Mouse (Mus musculus) embryonic facial prominence, embryonic 14.5 days (tissue): ENCODE data around the gene Med4. TPM values are rescaled to one million over a fixed set of nuclear protein-coding genes. Genes with fewer than 3 reads are reported as not detected.

Experiments used
- ATAC-seq: fragments of 200-750 bp; cut with Nextera tagmentation; 2 replicates; pipeline ENCODE4 v1.8.0; 2017; ENCODE audit warnings: low read depth, moderate number of reproducible peaks, moderate TSS enrichment
- DNase-seq: peaks from one replicate; pipeline ENCODE4 v3.0.0-alpha.2; 2015; ENCODE audit warnings: low spot score
- H3K27ac ChIP-seq: fragments of 300-500 bp; sonication (generic); replicated peaks from 2 replicates; pipeline ENCODE4 v1.5.1; 2014; ENCODE audit warnings: low read depth, mild to moderate bottlenecking, low read length, moderate library complexity
- H3K27me3 ChIP-seq: fragments of 300-500 bp; sonication (generic); replicated peaks from 2 replicates; pipeline ENCODE4 v1.6.1; 2014; ENCODE audit warnings: low read length; ENCODE audit not compliant: control insufficient read depth, insufficient read depth
- H3K36me3 ChIP-seq: fragments of 300-500 bp; sonication (generic); 2 replicates; pipeline ENCODE4 v1.6.1; 2014; ENCODE audit warnings: low read length, mixed read lengths; ENCODE audit not compliant: control insufficient read depth, insufficient read depth
- H3K4me1 ChIP-seq: fragments of 300-500 bp; sonication (generic); 2 replicates; pipeline ENCODE4 v1.6.1; 2014; ENCODE audit warnings: antibody characterized with exemption, low read length; ENCODE audit not compliant: control insufficient read depth, insufficient read depth
- H3K4me2 ChIP-seq: fragments of 300-500 bp; sonication (generic); 2 replicates; pipeline ENCODE4 v1.6.1; 2014; ENCODE audit warnings: low read depth, mild to moderate bottlenecking, low read length, moderate library complexity, mixed read lengths
- H3K4me3 ChIP-seq: fragments of 300-500 bp; sonication (generic); 2 replicates; pipeline ENCODE4 v1.5.1; 2014; ENCODE audit warnings: low read depth, mild to moderate bottlenecking, low read length
- H3K9ac ChIP-seq: fragments of 300-500 bp; sonication (generic); 2 replicates; pipeline ENCODE4 v1.6.1; 2014; ENCODE audit warnings: low read depth, mild to moderate bottlenecking, low read length, moderate library complexity, mixed read lengths
- H3K9me3 ChIP-seq: fragments of 300-500 bp; sonication (generic); 2 replicates; pipeline ENCODE4 v1.6.1; 2016; ENCODE audit warnings: low read length; ENCODE audit not compliant: control insufficient read depth
- whole genome bisulfite sequencing: fragments of 180-500 bp; shearing (Covaris S2); extraction: QIAGEN DNeasy Blood & Tissue Kit; methylation state at CpG from one replicate; pipeline ENCODE4 v1.1.7; 2014; 5-methylcytosine and 5-hydroxymethylcytosine counted together
- polyA plus RNA-seq: library from polyadenylated mRNA; unstranded; fragments of >200 nt; fragmentation: Nextera tagmentation; extraction: Ambion mirVana; gene quantifications from 2 replicates; pipeline ENCODE4 v1.2.1, GENCODE M21; 2014

Med4 gene
- 72.9 and 73.5 TPM in 2 replicates for polyA plus RNA-seq

GRCm38 (mm10) chr14:73509765-73510423 is at the start of gene Med4:
Med4 (plus strand) TSS chr14:73510025.
- Histone ChIP-seq H3K9ac (peak within 1 kb of the TSS; percentile 88), H3K4me1 (peaks cover 8% of the 10 kb centered on the region; the same call in 1 of the 2 replicates), H3K27me3 (no peaks in the 10 kb centered on the region), H3K4me3 (peak within 1 kb of the TSS; percentile 77), H3K4me2 (peak within 1 kb of the TSS; percentile 91), H3K36me3 (peaks cover 21% of the 10 kb centered on the region), H3K9me3 (no peaks in the 10 kb centered on the region), H3K27ac (0 out of 2 replicates have a peak within 1 kb of the TSS, but pooled peaks have one; percentile 11)
- ATAC-seq (peak; percentile 96), DNase-seq (peak; percentile 96)
- 0% methylated on average over 32 of the region's 41 CpGs for WGBS

DNA sequence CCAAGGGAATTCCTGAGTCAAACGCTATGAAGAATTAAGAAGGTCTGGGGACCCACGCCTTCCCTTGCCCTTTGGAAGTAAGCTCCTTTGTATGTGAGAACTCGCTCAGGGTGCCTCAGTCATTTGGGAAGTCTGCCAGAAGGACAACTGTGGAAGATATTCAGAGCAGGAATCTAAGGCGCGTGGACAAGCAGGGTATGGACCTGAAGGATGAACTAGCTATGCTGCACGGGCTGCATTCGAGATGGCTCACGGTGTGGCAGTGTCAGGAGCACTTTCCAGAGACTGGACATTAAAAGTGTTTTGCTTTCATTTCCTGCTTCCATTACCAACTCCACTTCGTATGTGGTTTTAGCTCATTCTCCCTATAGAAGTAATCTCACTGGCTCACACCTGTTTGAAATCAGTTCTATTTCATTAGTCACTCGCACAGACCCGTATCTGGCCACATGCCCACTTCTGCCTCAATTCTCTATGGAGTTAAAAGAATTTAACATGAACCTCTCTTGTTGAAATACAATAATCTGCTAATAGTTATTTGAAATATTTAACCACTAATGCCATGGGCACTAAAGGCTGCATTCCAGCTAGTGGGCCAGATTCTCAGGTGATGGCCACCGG is 49.2 kb upstream of the Med4 start:
- no peaks in the 10 kb centered on the region for H3K9me3 ChIP-seq
- no peak overlapping the region for H3K9ac ChIP-seq
- H3K4me1 ChIP-seq: 0 out of 2 replicates have a peak, but pooled peaks cover 3% of the 10 kb centered on the region
- ATAC-seq (no peak), DNase-seq (peak; percentile 70)
- no peaks in the 10 kb centered on the region for H3K36me3 ChIP-seq
- H3K4me2 ChIP-seq: peak overlapping the region; percentile 5; the same call in 1 of the 2 replicates
- H3K4me3 ChIP-seq: no peak overlapping the region
- 42% methylated on average over 12 of the region's 12 CpGs for WGBS
- no peak overlapping the region for H3K27ac ChIP-seq
- no peaks in the 10 kb centered on the region for H3K27me3 ChIP-seq

DNA sequence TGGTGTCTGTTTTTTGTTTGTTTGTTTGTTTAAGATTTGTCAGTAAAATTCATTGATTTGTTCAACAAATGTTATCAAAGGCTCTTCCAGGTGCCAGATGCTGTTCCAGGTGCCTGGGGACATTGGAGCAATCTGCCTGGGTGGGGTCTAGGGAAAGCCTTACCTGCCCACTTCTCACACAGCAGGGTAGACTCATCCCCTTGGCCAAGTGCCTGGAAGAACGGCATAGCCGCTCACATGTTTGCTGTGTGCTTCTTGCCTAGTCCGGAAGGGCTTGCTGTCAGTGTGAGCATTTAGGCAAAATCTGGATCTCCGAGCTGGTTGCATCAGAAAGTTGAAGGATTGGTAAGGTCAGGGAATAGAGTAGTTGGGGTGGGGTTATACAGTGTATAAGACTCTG is 47.6 kb upstream of the Med4 start:
- Histone ChIP-seq H3K4me1 (0 out of 2 replicates have a peak, but pooled peaks cover 3% of the 10 kb centered on the region), H3K36me3 (no peaks in the 10 kb centered on the region), H3K4me3 (no peak overlapping the region), H3K9ac (no peak overlapping the region), H3K27ac (no peak overlapping the region), H3K4me2 (no peak overlapping the region), H3K27me3 (no peaks in the 10 kb centered on the region), H3K9me3 (no peaks in the 10 kb centered on the region)
- ATAC-seq (no peak), DNase-seq (no peak)
- WGBS: 85% methylated on average over 4 of the region's 4 CpGs

GRCm38 (mm10) chr14:73467697-73468096 is 42.1 kb upstream of the Med4 start:
- 87% methylated on average over 6 of the region's 6 CpGs for WGBS
- no peaks in the 10 kb centered on the region for H3K9me3 ChIP-seq
- H3K4me1 ChIP-seq: no peaks in the 10 kb centered on the region

GRCm38 (mm10) chr14:73469506-73469905 is 40.3 kb upstream of the Med4 start:
- DNase-seq (no peak), ATAC-seq (no peak)
- no peaks in the 10 kb centered on the region for H3K9me3 ChIP-seq
- H3K9ac ChIP-seq: no peak overlapping the region
- H3K27ac ChIP-seq: no peak overlapping the region
- H3K4me1 ChIP-seq: peaks cover 6% of the 10 kb centered on the region
- H3K36me3 ChIP-seq: no peaks in the 10 kb centered on the region
- no peak overlapping the region for H3K4me2 ChIP-seq
- H3K27me3 ChIP-seq: no peaks in the 10 kb centered on the region
- 80% methylated on average over 7 of the region's 7 CpGs for WGBS
- H3K4me3 ChIP-seq: no peak overlapping the region

More at GRCm38 (mm10) chr14:73467697-73468096, 42.1 kb upstream of the Med4 start:
- DNase-seq: no peak
- Histone ChIP-seq H3K9ac (no peak overlapping the region), H3K4me2 (no peak overlapping the region), H3K27me3 (no peaks in the 10 kb centered on the region), H3K36me3 (no peaks in the 10 kb centered on the region), H3K27ac (no peak overlapping the region), H3K4me3 (no peak overlapping the region)
- ATAC-seq: no peak

GRCm38 (mm10) chr14:73470593-73470992 is 39.2 kb upstream of the Med4 start:
- Histone ChIP-seq H3K27ac (no peak overlapping the region; the same call in 1 of the 2 replicates), H3K27me3 (no peaks in the 10 kb centered on the region), H3K9me3 (no peaks in the 10 kb centered on the region), H3K4me1 (peaks cover 14% of the 10 kb centered on the region), H3K36me3 (no peaks in the 10 kb centered on the region), H3K4me3 (no peak overlapping the region), H3K9ac (no peak overlapping the region), H3K4me2 (no peak overlapping the region)
- WGBS: 69% methylated on average over 8 of the region's 8 CpGs
- no peak for ATAC-seq
- peak; percentile 40 for DNase-seq

DNA sequence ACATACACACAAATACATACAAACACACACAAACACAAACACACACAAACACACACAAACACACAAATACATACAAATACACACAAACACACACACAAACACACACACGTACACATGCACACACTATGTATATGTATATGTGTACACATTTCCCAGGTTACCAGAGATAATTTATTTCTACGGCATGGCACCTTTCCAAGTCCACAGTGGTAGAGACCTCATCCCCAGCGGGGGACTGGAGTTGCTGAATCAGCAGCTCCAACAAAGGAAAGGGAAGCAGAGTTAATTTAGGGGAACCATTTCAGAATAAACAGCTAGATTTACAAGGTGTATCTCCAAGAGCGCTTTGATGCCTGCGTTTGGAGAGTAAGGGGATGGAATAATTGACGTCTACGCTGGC is 37.6 kb upstream of the Med4 start:
- no peak overlapping the region for H3K27ac ChIP-seq
- no peak overlapping the region for H3K4me3 ChIP-seq
- no peak; the same call in 1 of the 2 replicates for ATAC-seq
- no peak overlapping the region for H3K4me2 ChIP-seq
- H3K4me1 ChIP-seq: peaks cover 19% of the 10 kb centered on the region
- H3K36me3 ChIP-seq: no peaks in the 10 kb centered on the region
- H3K9me3 ChIP-seq: no peaks in the 10 kb centered on the region
- DNase-seq: peak; percentile 63
- no peak overlapping the region for H3K9ac ChIP-seq
- no peaks in the 10 kb centered on the region for H3K27me3 ChIP-seq
- WGBS: 41% methylated on average over 7 of the region's 7 CpGs

DNA sequence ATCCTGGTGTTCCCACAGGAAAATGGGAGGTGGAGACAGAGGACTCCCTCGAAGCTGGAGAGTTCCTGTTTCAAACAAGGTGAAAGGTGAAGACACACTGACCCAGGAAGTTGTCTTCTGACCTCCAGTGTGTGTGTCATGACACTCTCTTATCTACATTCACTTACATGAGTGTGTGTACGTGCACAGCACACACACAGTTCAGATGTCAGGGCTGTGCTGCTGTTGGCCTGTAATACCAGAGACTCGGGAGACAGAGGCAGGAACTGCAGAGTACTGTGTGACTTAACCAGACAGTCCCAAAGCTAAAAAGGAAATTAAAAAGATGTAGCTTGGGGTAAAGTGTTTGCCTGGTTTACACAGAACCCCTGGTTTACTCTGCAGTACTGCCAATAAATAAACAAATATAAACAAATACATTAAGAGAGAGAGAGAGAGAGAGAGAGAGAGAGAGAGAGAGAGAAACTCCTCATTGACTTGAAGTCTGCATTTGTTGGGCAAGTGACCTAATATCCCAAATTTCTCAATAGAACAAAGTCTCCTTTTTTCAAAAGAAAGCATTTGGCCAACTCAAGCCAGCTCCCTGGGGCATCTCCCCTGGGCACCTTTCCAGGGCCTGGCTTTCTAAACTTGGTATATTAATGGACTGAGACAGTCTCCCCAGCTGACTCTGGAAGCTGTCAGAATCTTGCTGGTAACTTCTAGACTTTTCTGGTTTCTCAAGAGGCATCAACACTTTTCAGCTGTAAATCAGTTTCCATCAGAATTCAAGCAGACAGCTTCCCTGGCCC is 36.0 kb upstream of the Med4 start:
- peak; percentile 75 for DNase-seq
- Histone ChIP-seq H3K4me3 (no peak overlapping the region), H3K9ac (no peak overlapping the region), H3K4me1 (peaks cover 19% of the 10 kb centered on the region), H3K27me3 (no peaks in the 10 kb centered on the region), H3K4me2 (0 out of 2 replicates have a peak overlapping the region, but pooled peaks have one; percentile 6), H3K9me3 (no peaks in the 10 kb centered on the region), H3K36me3 (no peaks in the 10 kb centered on the region), H3K27ac (peak overlapping the region; percentile 25)
- WGBS: 36% methylated on average over 3 of the region's 3 CpGs
- ATAC-seq: no peak
